Mouse (Mus musculus): Measurements from ENCODE around the gene Pappa2. TPM values are rescaled to one million over a fixed set of nuclear protein-coding genes. Genes with fewer than 3 reads are reported as not detected.

The Pappa2 gene
- polyA plus RNA-seq, 1 experiment from 2014 or later, result 0.01 TPM

DNA sequence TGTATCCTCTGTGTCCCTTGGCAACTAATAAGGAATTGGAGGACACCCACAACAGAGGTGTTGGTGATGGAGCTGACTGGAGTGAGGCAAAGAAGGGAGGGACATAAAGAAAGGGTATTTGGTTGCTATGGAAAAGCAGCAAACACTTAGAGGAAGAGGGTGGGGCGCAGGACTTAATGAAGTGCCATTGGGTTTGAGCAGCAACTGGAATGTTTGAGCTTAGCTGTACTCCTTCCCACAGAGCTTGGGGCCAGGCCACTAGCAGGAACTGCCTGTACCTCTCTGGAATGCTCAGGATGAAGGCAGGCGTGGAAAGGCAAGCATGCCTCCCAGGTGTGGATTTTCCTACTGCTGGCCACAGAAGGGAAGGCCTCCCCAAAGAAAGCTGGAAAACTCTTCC, 281.0 kb downstream of the Pappa2 start:
- no peak overlapping the region for H3K27ac ChIP-seq (replicated peaks)
- no peak overlapping the region for H3K4me3 ChIP-seq (replicated peaks)
- 68% methylated on average over 2 of the region's 2 CpGs for WGBS (ENCODE audit: insufficient replicate concordance)
- H3K9me3 ChIP-seq (replicated peaks), result no peaks in the 10 kb centered on the region
- H3K4me2 ChIP-seq, result no peak overlapping the region
- ATAC-seq (ENCODE audit: insufficient read depth), result no peak
- no peaks in the 10 kb centered on the region for H3K4me1 ChIP-seq (replicated peaks)
- H3K36me3 ChIP-seq (replicated peaks), result no peaks in the 10 kb centered on the region
- no peaks in the 10 kb centered on the region for H3K27me3 ChIP-seq
- H3K9ac ChIP-seq, result no peak overlapping the region

GRCm38 (mm10) chr1:158697859-158698569, 282.3 kb downstream of the Pappa2 start:
- Histone ChIP-seq H3K36me3 (replicated peaks) (no peaks in the 10 kb centered on the region), H3K4me1 (replicated peaks) (no peaks in the 10 kb centered on the region), H3K9ac (no peak overlapping the region), H3K9me3 (replicated peaks) (no peaks in the 10 kb centered on the region), H3K27ac (replicated peaks) (no peak overlapping the region), H3K4me3 (replicated peaks) (no peak overlapping the region), H3K4me2 (no peak overlapping the region), H3K27me3 (no peaks in the 10 kb centered on the region)
- whole genome bisulfite sequencing (ENCODE audit: insufficient replicate concordance), result 62% methylated on average over 10 of the region's 10 CpGs
- no peak for ATAC-seq (ENCODE audit: insufficient read depth)

DNA sequence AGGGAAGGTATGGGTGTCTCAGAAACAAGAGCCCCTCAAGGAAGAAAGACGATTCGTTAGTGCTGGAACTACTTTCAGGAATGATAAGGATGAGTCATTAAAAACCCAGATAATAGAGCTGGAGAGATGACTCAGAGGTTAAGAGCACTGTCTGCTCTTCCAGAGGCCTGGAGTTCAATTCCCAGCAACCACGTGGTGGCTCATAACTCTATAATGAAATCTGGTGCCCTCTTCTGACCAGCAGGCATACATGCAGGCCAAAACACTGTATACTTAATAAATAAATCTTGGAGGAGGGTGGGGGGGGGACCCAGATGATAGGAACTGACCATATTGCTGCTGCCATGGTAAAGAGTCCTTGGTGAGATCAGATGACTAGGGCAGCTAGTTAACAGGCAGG, 282.9 kb downstream of the Pappa2 start:
- Histone ChIP-seq H3K4me2 (no peak overlapping the region), H3K4me3 (replicated peaks) (no peak overlapping the region), H3K9me3 (replicated peaks) (no peaks in the 10 kb centered on the region), H3K27me3 (no peaks in the 10 kb centered on the region), H3K36me3 (replicated peaks) (no peaks in the 10 kb centered on the region), H3K9ac (no peak overlapping the region), H3K4me1 (replicated peaks) (no peaks in the 10 kb centered on the region), H3K27ac (replicated peaks) (no peak overlapping the region)
- WGBS (ENCODE audit: insufficient replicate concordance), result 46% methylated on average over 3 of the region's 3 CpGs
- no peak for ATAC-seq (ENCODE audit: insufficient read depth)

DNA sequence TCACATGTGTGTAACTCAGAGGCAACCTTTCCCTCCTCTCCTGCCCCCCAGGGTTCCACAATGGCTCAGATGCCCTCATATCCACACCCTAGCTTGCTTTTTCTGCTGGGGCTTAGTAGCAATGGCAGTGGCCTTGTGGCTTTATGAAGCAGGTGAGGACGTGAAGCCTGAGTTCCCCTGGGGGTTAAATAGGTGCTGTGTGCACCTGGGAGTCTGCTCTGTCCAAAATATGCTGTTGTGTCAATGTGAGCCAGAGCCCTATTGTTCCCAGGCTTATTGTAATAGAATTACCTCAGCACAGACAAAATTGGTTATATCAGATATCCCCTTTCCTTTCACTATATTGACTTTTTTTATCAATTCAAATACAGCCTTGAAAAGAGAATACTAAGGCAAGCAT, 292.6 kb downstream of the Pappa2 start:
- H3K27me3 ChIP-seq, result no peaks in the 10 kb centered on the region
- no peak for ATAC-seq (ENCODE audit: insufficient read depth)
- H3K4me3 ChIP-seq (replicated peaks), result no peak overlapping the region
- no peaks in the 10 kb centered on the region for H3K9me3 ChIP-seq (replicated peaks)
- no peak overlapping the region for H3K4me2 ChIP-seq
- WGBS (ENCODE audit: insufficient replicate concordance), result 18% methylated on average over 1 of the region's 1 CpGs
- H3K36me3 ChIP-seq (replicated peaks), result no peaks in the 10 kb centered on the region
- H3K4me1 ChIP-seq (replicated peaks), result no peaks in the 10 kb centered on the region
- H3K9ac ChIP-seq, result no peak overlapping the region
- no peak overlapping the region for H3K27ac ChIP-seq (replicated peaks)

DNA sequence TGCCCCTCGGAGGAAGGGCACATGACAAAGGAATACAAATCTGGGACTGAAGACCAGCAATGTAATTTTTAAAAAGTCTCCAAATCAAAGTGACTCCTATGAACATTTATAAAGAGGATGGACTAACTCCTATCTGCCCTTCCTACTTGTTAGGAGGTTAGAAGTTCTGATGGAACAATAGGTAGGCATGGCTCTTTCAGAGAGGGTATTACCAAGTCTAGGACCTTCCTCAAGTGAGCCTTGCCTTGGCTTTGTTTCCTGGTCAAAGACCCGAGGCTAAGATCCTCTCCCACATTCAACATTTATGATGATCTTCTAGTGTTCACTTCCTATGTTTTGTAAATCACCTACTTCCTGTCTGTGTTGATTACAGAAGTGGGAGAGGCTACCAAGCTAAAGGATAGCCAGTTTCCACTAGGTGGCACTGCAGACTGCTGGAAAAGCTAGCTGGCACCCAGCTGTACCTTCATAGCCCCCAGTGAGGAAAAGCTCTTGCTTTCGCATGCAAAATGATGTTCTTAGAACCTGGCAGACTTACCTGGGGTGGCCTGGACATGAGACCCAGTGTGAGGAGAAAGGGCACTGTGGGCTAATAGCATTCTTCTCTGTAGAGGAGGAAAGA, 310.2 kb downstream of the Pappa2 start:
- Histone ChIP-seq H3K4me1 (replicated peaks) (no peaks in the 10 kb centered on the region), H3K27ac (replicated peaks) (no peak overlapping the region), H3K4me3 (replicated peaks) (no peak overlapping the region), H3K9ac (no peak overlapping the region), H3K36me3 (replicated peaks) (no peaks in the 10 kb centered on the region), H3K4me2 (no peak overlapping the region), H3K9me3 (replicated peaks) (no peaks in the 10 kb centered on the region), H3K27me3 (no peaks in the 10 kb centered on the region)
- WGBS (ENCODE audit: insufficient replicate concordance), result 28% methylated on average over 3 of the region's 3 CpGs
- ATAC-seq (ENCODE audit: insufficient read depth), result no peak

GRCm38 (mm10) chr1:158666001-158666400, 314.3 kb downstream of the Pappa2 start:
- no peaks in the 10 kb centered on the region for H3K36me3 ChIP-seq (replicated peaks)
- no peaks in the 10 kb centered on the region for H3K9me3 ChIP-seq (replicated peaks)
- H3K4me3 ChIP-seq (replicated peaks), result no peak overlapping the region
- no peak for ATAC-seq (ENCODE audit: insufficient read depth)
- H3K27me3 ChIP-seq, result no peaks in the 10 kb centered on the region
- no peak overlapping the region for H3K4me2 ChIP-seq
- no peak overlapping the region for H3K27ac ChIP-seq (replicated peaks)
- no peak overlapping the region for H3K9ac ChIP-seq
- 44% methylated on average over 3 of the region's 3 CpGs for WGBS (ENCODE audit: insufficient replicate concordance)
- no peaks in the 10 kb centered on the region for H3K4me1 ChIP-seq (replicated peaks)

All from liver, embryonic 15.5 days (tissue).